Mouse (Mus musculus) neural tube, embryonic 10.5 days (tissue): ENCODE measurements at regions not wholly inside any gene's neighbourhood (a gene's known extent, or its start where the extent isn't known, plus 50 kb on each side); places are given as distances from the start of the nearest gene placed in this dataset.

Experiments used
- DNase-seq: peaks from one replicate; pipeline ENCODE4 v3.0.0-alpha.2; 2017; ENCODE audit warnings: low spot score; ENCODE audit errors: extremely low spot score

- no peak for DNase-seq
Measured at GRCm38 (mm10) chr3:143223999-143224729, 342.4 kb upstream of the Pkn2 start.

GRCm38 (mm10) chr3:143193263-143193970 is 311.6 kb upstream of the Pkn2 start:
- DNase-seq = no peak

- DNase-seq = no peak
Measured at GRCm38 (mm10) chr3:143188931-143189330, 307.1 kb upstream of the Pkn2 start.

DNA sequence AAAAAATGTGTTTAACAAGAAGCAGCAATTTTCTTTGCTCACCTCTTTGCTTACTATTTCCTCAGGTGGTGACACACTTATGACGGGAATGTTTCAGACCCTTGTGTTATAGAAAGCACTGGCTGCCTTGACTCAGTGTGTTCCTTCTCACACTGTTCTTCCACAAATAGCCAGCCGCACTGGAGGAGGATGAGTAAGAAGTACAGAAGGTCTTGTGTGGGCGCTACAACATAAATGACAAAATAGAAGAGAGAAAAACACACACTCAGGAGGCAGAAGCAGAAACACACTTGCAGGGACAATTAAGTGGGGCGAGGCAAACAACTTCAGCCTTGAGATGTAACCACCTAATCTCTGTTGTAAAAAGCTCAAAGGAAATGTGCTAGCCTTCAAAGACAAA is 292.2 kb upstream of the Pkn2 start:
- DNase-seq = no peak

DNA sequence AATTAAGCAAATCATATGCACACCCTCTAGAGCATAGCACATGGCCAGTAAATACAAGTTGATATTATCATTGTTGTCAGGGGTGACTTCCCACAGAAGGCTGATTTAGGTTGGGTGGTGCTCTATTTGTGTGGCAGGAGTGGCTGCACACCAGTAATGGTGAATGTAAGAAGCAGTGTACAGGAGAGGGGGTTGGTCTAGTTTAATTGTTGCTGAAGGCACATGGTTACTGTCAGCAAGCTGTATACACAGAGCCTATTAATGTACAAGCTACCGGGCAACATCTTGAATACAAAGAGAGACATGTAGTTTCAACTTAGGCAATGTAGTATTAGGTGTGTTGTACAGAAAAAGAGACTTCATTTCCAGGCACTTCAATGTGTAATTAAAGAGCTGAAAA is 280.6 kb upstream of the Pkn2 start:
- DNase-seq = no peak

DNA sequence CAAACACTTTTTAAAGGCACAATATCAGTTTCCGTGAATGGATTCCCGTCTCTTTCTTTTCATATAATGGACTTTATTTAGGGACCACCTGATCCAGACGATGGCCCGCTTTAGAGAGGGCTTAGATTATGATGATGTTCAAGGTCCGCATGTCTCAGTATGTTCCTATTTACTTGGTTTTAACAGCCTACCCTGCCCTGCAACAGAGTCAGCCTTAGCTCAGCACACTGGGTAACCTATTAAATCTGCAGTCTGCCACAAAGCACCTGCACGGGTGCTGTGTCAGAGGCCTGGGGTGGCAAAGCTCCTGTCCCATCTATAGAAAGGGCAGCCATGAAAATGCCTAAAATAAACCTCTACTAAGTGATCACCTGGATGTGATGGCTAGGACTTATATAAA is 280.2 kb upstream of the Pkn2 start:
- no peak for DNase-seq

DNA sequence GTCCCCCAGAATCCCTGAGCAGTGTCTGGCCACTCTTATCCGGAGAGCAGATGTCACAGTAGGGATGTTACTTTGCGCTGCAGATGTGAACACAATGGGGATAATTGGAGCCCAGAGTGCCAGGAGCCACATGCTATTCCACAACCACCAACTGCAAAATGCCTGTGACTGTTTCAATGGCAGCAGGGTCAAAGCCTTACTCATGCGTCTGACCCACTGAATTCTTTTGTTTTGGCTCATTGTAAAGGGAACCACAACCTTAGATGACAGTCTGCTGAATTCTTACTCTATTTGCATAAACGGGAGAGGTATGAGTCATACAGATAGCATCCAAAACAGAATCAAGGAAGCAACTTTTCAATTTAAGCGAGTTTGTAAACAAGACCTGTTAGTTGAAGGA is 276.8 kb upstream of the Pkn2 start:
- DNase-seq = no peak

DNA sequence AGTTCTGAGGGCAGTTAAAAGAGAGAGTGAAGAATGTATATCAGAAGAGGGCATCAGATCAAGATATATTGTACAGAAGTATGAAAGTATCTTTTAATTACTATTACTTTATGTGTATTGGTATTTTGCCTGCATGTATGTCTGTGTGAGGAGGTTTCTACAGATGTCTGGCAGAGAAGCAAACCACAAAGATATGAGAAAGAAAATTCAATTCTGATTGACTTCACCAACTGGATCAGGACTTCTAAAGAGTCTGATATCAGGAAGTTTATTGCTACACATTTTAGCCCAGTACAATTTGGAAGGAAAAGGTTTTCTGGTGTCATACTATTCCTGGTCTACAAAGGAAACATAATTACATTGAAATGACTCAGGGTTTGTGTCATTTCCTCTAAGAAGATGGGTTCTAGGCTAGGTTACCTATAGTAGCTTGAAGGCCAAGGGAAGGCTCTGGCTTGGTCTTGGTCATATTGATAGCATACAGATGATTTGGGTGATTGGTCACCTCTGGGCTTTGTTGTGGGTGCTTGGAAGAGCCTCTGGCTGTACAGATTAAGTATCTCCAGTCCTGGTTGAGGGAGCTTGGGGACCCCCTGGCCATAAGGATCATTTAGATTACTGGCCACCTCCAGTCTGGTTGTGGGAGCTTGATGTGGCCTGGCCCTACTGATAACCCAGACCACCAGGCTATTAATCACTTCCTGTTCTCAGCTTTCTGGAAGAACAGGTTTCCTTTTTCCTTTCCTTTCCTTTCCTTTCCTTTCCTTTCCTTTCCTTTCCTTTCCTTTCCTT is 275.1 kb upstream of the Pkn2 start:
- DNase-seq = no peak

DNA sequence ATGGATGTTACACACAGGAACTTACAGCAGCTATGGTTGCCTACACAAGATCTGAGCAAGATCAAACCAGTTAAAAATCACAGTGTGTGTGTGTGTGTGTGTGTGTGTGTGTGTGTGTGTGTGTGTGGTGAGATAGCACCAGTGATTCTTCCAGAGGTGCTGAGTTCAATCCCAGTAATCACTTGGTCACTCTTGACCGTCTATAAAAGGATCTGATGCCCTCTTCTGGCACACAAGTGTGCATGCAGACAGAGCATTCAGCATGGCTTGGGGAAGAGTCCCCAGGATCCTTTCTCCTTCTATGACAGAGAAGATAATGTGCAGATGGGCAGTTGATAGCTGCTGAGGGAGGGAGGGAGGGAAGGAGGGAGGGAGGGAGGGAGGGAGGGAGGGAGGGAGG is 274.4 kb upstream of the Pkn2 start:
- DNase-seq = no peak

GRCm38 (mm10) chr3:143155556-143155955 is 273.8 kb upstream of the Pkn2 start:
- DNase-seq = no peak

DNA sequence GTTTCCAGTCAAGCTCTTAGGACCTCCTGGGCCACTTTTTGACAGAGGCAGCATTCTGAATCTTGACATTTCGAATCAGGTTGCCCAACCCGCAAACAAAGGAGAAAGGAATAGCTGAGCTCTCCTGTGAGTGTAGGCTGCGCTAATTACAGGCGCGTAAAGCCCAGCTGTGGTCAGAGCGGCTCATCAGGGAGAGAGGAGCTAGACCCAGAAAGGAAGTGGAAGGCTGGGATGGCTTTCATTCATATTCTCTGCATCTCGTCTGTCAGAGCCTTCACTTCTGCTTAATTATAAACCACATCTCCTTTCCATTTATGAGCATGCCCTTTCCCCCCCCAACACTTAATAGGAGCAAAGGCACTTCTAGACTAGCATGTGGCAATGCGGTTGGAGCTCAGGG is 265.7 kb upstream of the Pkn2 start:
- DNase-seq = no peak

DNA sequence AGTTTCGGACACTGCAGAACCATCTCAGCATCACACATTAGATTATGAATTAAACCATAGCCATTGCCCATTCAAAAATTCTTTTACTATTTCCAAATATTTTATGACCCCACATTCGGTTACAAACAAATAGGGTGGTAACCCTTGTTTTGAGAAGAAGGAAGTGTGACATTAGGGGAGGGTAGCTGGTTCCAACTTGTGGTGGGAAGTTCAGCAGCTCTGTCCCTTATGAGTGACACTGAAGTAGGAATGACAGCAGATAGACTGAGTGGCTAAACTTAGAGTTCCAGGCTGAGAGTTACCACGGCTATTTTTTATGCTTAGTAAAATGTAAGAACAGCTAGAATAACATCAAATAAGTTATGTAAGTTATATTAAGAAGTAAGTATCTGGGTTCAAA is 257.1 kb upstream of the Pkn2 start:
- DNase-seq = no peak

GRCm38 (mm10) chr3:143134528-143134927 is 252.7 kb upstream of the Pkn2 start:
- DNase-seq = no peak

GRCm38 (mm10) chr3:143107733-143108291 is 226.0 kb upstream of the Pkn2 start:
- DNase-seq = no peak

DNA sequence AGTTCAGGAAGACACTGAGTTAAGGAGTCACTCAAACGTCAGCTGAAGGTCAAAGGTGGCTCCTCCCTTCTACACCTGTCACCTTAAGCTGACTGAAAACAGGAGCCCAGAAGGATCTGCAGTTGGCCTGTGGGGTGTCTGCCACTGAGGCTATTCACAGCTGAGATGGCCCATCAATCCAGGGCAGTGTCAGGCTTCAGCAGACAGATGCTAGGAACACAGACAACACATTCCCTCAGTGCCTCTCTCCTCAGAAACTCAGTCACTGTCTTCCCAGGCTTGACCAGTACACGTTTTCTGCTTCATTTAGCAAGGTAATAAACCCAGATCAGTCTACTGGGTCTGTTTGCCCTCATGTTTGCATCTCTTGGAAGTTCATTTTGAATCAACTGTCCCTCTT is 222.9 kb upstream of the Pkn2 start:
- no peak for DNase-seq

GRCm38 (mm10) chr3:143103333-143103732 is 221.5 kb upstream of the Pkn2 start:
- DNase-seq = no peak

DNA sequence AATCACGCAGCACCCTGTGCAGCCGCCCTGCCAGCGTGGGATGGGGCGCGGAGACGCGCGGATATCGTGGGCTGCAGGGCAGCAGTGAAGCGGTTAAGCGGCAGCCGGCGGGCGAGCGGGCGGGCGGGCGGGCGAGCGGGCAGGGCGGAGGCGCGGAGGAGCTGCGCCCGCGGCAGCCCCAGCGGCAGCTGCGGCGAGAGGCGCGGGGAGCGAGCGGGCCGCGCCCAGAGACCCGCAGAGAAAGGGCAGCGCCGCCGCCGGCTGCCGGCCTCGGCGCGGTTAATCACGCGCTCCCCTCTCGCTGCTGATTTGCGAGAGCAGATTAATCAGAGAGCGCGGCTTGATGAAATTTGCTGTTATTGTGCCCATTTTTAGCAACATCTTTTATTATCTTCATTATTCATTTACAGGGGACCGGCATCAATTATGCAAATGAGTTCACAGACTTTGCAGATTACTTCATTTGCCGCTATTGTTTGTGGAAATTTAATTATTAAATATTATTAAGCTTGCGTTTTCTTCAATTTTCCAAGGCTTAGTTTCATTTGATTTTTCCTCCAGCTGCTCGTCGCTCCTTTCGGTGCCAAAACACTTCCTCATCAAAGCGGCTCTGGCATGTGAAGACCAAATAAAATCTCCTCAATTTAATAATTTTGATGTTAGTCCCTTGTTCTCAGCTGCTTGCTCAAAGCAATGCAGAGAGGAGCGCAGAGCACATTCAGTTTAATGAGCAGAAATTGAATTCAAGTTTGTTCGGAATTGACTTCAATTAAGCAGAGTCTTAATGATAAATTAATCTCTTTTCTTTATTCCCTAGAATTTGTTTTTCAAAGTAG is 219.2 kb upstream of the Pkn2 start:
- peak; percentile 51 for DNase-seq

DNA sequence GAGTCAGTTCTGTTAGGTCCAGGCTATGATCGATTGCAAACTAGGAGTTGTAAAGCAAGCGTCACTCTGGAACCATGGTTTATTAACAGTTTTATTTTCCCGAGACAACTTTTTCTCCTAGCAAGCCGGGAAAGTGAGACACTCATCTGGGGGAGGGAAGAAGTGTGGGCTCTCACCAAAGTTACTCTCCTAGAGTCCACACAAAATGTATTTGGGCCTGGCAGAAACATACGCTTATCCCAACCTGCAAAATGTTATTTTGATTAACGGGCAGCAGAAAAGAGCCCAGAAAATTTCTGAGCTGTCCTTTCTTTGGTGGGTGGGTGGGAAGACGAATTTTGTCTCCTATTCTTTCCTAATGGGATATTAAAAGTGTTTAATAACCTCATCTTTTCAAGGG is 218.4 kb upstream of the Pkn2 start:
- peak; percentile 23 for DNase-seq

DNA sequence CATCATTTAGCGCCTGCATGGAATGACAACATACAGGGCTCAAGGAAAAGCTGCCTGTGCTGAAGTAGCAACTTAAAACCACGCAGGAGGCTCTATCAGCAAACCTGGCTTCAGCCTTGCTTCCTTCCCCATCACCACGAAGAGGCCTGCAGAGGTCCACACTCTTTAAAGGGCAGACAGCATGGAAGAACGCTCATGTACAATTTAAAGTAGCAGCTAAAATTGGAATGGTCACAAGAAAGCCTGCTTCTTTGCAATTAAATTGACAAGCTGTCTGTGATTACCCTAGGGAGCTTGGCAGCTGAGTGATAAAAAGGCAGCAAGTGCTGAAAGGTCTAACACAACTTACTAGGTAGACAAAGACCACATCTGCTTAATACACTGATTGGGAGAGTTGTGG is 210.4 kb upstream of the Pkn2 start:
- no peak for DNase-seq

DNA sequence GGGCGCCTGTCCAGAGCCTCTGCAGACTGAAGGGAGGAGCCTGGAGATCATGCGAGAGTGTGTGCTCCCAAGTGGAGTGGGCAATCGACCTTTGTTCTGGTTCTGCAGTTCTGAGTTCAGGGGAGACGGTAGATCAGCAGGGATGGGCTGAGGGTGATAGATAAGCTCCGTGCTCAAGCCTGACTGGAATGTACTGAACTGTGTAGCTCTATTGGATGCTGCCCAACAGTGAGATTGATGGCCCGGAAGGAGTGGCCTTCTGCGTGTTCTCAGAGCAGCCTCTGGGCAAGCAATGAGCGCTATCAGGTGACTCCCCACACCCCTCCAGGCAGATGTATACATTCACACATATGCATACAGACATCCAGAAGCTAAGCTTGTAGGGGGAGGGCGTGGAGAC is 209.1 kb upstream of the Pkn2 start:
- peak; percentile 25 for DNase-seq

DNA sequence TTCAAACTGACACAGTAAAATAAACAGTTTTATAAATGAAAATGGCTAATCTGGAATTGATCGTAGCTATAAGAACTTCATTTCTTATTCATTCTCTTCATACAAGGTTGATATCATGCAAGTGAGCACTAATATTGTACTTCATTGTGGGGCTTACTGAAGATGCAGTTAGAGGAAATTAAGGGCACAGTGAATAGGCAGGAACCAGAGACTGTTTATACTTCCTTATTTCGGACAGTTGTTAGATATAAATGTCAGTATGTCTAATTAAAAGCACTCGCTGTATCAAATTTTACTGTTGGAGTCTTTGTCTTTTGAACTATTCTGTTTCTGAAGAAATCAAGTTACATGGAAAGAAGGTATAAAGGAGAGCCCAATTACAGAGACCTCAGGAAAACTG is 208.5 kb upstream of the Pkn2 start:
- no peak for DNase-seq
